Mouse (Mus musculus) stomach, postnatal 0 days (tissue): ENCODE results near the gene Pyroxd2.

ENCODE experiments used
- CTCF ChIP-seq: IDR thresholded peaks from 2 replicates; pipeline ENCODE4 v1.5.1; 2016; ENCODE audit warnings: antibody characterized with exemption, low read depth, mild to moderate bottlenecking, moderate library complexity
- EP300 ChIP-seq: optimal IDR thresholded peaks from 2 replicates; pipeline ENCODE3; 2016; ENCODE audit warnings: antibody characterized with exemption

GRCm38 (mm10) chr19:42740163-42740899 is 12.2 kb downstream of the Pyroxd2 start:
- TF ChIP-seq CTCF (no peak), EP300 (no peak)
